16 mouse cellular contexts compared by ENCODE assay signal in the genomic region with DNA sequence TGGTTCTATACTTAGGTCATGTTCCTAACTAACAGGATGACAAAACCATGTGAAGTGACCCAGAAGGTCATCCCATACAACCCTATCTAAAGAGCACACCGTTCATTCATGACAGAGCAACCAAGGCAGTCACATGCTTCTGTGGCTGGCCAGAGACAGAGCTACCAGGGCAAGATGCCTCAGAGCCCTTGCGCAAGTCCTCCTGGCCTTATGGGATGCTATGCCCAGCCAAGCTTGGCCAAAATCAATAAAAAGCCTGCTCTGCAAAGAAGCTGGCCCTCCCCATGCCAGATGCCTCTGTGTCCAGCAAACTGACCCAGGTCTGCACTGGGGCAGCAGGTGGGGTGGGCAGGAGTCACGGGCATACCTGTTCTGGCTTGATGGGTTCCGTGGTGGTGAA.
A peak's percentile ranks its signal among the peaks of the same experiment; 100 is the strongest.
DNase-seq lines count a peak whose midpoint lies in the region.
"Had no signal": no experiment of that assay in that cellular context is flagged by ENCODE, and none has a peak within 500 bp of the region (broad histone marks: within the 10 kb centered on the region; RNA-seq: fewer than 3 reads in every experiment).

No protein-coding gene starts in this region.

- peak; percentile 29 for DNase-seq in adrenal gland, adult 2 months
- DNase-seq in adrenal gland, postnatal 4 days (ENCODE audit: low spot score in 2 of 2) = no peak
- peak; percentile 17 to 22 for DNase-seq in adrenal gland, postnatal 36 days
- DNase-seq in adrenal gland, adult 18-20 months (ENCODE audit: low spot score in 2 of 2) = no peak
- DNase-seq in 3134 (ENCODE audit: extremely low read depth, insufficient read length, low spot score) (peak; percentile 18), adipocyte (ENCODE audit: low spot score) (peak; percentile 61)
- DNase-seq in gastrocnemius, postnatal 36 days = no peak
- DNase-seq: cerebellum, adult 11-12 months; cerebellum, adult 8-10 months; cerebellum, postnatal 10 days; cerebellum, postnatal 36 days; embryo, embryonic 11 days; gastrocnemius, postnatal 10 days; heart, adult 11 months; heart, postnatal 4 days; kidney, adult 18-20 months had no signal

- intact Hi-C loops in gastrocnemius, postnatal 36 days (cut with DNase I) = no loop called here

Comparison
In these comparisons a context has a peak if more than half of its experiments do, and no peak if none do; other contexts are left out.
1. DNase-seq: peak in adrenal gland, adult 2 months (single experiment), adrenal gland, postnatal 36 days (2 of 2), 3134 (single experiment) and adipocyte (single experiment); none in adrenal gland, postnatal 4 days (0 of 2), adrenal gland, adult 18-20 months (0 of 2) and gastrocnemius, postnatal 36 days (0 of 2).